Comparison of ENCODE assay signal across 8 mouse cellular contexts in the genomic region with DNA sequence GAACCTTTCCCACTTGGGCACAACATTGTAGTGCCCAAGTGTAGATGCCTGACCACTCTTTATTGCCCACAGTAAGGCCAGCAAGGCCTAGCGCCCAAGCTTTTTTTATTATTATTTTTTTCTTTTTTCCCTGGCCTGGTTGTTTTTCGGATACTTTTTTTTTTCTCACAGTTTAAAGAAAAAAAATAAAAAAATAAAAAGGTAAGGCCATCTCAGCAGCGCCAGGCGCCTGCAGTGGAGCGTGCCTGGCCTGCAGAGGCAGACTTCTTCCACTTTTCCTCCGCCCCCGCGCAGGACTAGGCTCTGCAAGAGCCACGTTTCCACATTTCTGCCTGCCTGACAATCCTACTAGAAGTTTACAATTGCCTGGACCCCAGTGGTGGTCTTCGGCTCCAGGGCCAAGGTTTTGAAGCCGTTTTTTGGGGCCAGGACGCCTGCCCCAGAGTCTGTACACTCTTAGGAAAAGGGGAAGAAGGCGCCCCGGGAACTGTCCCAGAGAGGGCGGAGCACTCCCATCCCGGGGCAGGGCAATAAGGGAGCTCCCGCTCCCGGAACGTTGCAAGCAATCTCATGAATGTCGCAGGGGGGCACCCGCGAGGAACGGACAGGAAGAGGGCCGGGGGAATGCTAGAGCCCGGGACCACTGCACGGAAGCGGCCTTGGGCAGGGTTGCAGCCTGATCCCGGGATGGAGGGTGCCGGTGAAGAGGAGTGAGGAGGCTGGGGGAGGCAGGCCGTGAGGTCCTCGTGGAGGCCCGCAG. TPM values are rescaled to one million over a fixed set of nuclear protein-coding genes. Genes with fewer than 3 reads are reported as not detected.
DNase-seq lines count a peak whose midpoint lies in the region; ATAC-seq lines count a peak whose summit lies in the region.

A gene (plus strand): TSS at position 636 of the 760 bp plus-strand sequence.

- H3K27me3 ChIP-seq in heart, embryonic 10.5 days (ENCODE audit: insufficient read depth, poor library complexity, severe bottlenecking), result no peaks in the 10 kb centered on the region
- H3K27me3 ChIP-seq in kidney, embryonic 15.5 days, result peaks cover 6% of the 10 kb centered on the region; the same call in 1 of the 2 replicates

- peaks cover 33% of the 10 kb centered on the region for H3K4me1 ChIP-seq in heart, embryonic 10.5 days
- H3K4me1 ChIP-seq in kidney, embryonic 15.5 days, result peaks cover 40% of the 10 kb centered on the region

- H3K4me2 ChIP-seq in kidney, embryonic 15.5 days, result peak within 1 kb of the TSS; percentile 83

- peak within 1 kb of the TSS; percentile 92 for H3K27ac ChIP-seq in heart, embryonic 10.5 days
- H3K27ac ChIP-seq in kidney, embryonic 15.5 days, result peak within 1 kb of the TSS; percentile 97

- under 1% methylated on average over 32 of the region's 32 CpGs for WGBS in heart, embryonic 10.5 days
- under 1% methylated on average over 32 of the region's 32 CpGs for WGBS in kidney, embryonic 15.5 days

- no peaks in the 10 kb centered on the region for H3K9me3 ChIP-seq in heart, embryonic 10.5 days
- H3K9me3 ChIP-seq in kidney, embryonic 15.5 days (replicated peaks), result no peaks in the 10 kb centered on the region

- peak; percentile 86 to 87 for DNase-seq in B cell, adult 2 months
- peak; percentile 95 for DNase-seq in brain, adult 2 months (ENCODE audit: low read depth, low spot score)
- peak; percentile 96 for DNase-seq in heart, embryonic 10.5 days (ENCODE audit: low spot score)
- DNase-seq in liver, result peak; percentile 91
- peak; percentile 87 to 93 for DNase-seq in spleen, postnatal 4 days (ENCODE audit: low spot score in 2 of 2)

- peak; percentile 92 for ATAC-seq in erythroblast, adult 5-6 weeks (replicated peaks; ENCODE audit: low FRiP score, poor library complexity, severe bottlenecking)
- peak; percentile 95 for ATAC-seq in kidney, embryonic 15.5 days (replicated peaks; ENCODE audit: low FRiP score)
- ATAC-seq in monocyte, adult 5-6 weeks (replicated peaks; ENCODE audit: insufficient number of reproducible peaks, low FRiP score, low TSS enrichment, poor library complexity, severe bottlenecking), result peak; percentile 81

- H3K4me3 ChIP-seq in heart, embryonic 10.5 days, result peak within 1 kb of the TSS; percentile 90
- peak within 1 kb of the TSS; percentile 65 for H3K4me3 ChIP-seq in kidney, embryonic 15.5 days (replicated peaks)

- H3K9ac ChIP-seq in kidney, embryonic 15.5 days, result peak within 1 kb of the TSS; percentile 62

- no peaks in the 10 kb centered on the region for H3K36me3 ChIP-seq in heart, embryonic 10.5 days
- H3K36me3 ChIP-seq in kidney, embryonic 15.5 days, result no peaks in the 10 kb centered on the region

RNA-seq across cellular contexts. Expression of the gene that starts here (rescaled TPM):
- total RNA-seq in erythroblast, adult 5-6 weeks (2015; ENCODE audit: low replicate concordance), result 2.1 and 6.1 TPM in 2 replicates
- total RNA-seq in erythroblast, adult 5-6 weeks (2017; ENCODE audit: low replicate concordance), result 7.1 and 8.5 TPM in 2 replicates
- polyA plus RNA-seq in heart, embryonic 10.5 days (2016; fragmentation: Nextera tagmentation; extraction: Ambion mirVana), result 10.1 and 11.9 TPM in 2 replicates
- polyA plus RNA-seq in kidney, embryonic 15.5 days (2015; fragmentation: Nextera tagmentation; extraction: Ambion mirVana), result 11.2 and 12.8 TPM in 2 replicates
- 53.2 to 57.0 TPM (median 54.4 TPM) in 3 replicates for total RNA-seq in monocyte, adult 5-6 weeks (2017)

Comparison
In these comparisons a context has a peak if more than half of its experiments do, and no peak if none do; other contexts are left out.
1. Peak in every context shown above with its lines: DNase-seq, ATAC-seq, H3K4me3 ChIP-seq and H3K27ac ChIP-seq.